Mouse (Mus musculus) frontal cortex, postnatal 14 days (tissue): ENCODE measurements around the gene Fbxl2.

Source experiments
- DNase-seq, 2 experiments: peaks; one replicate each; pipeline ENCODE4 v3.0.0; 2022; ENCODE audit warnings: low spot score in 2 of 2

Gene Fbxl2

DNA sequence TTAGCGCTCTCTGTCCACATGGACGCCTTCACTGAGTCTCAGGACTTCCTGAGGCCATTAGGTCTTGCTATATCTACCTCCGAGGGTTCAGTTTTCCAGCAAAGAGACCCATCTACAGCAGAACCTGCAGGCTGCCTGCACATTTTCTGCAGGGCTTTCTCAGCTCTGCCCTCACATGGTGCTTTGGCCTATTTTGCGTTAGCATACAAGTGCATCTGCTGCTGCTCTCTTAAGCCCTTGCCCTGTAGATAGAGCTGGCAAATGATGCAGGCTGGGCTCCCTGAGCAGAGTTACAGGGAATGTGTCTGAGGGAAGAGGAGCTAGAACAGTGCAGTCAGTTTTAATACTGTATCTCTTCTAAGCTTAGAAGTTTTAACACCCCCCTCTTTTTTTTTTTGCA lies 71.0 kb downstream of the Fbxl2 start:
- no peak for DNase-seq

DNA sequence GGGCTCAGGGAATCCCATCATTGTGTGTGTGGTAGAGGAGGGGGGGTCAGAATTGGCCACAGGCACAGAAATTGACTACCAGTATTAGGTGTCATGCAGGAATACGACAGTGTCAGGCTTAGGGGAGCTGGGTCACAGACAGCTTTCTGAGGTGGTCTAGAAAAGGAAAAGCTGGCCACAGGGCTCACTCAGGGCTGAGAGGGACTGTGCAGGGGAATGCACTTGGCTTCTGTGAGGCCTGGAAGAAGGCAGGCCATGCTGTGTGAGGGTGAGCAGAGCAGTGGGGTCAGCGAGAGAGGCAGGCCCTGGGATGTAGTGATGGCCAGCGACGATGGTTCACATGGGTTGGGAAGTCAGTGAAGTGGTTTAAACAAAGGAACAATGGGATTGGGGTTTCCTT lies 72.1 kb downstream of the Fbxl2 start:
- DNase-seq, result no peak

DNA sequence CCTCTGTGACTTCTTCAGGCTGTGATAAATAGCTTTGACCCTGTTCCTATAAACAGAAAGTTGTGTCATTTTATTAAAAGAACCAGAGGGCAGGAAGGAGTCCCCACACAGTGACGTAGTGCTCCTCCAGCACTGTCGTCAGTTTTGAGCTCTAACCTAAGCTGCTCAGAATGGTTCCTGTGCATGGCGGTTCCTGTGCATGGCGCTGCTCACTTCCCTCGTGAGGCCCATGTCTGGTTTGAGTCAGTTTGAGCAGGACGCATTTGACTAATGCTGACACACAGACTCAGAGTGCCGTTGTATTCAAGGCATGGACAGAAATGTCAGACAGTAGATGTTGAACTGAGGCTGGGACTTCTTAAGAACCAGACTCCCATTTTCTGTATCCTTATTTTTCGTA lies 74.4 kb downstream of the Fbxl2 start:
- no peak for DNase-seq

DNA sequence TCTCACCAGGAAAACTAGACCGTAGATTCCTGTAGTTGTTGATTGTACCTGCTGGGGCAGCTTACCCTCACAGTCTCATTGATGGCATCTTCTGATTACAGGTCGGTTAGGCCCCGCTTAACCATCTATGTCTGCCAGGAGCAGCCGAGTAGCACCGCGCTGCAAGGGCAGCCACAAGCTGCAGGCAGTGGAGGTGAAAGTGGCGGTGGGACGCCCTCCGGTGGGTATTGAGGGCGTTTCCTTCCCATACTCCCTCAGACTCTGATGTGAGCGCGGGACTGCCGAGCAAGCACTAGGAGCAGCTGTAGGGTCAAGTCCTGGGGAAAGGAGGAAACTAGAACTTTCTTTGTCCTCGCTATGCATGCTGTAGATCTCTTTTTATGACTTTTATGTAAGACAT lies 76.0 kb downstream of the Fbxl2 start:
- DNase-seq, result no peak

DNA sequence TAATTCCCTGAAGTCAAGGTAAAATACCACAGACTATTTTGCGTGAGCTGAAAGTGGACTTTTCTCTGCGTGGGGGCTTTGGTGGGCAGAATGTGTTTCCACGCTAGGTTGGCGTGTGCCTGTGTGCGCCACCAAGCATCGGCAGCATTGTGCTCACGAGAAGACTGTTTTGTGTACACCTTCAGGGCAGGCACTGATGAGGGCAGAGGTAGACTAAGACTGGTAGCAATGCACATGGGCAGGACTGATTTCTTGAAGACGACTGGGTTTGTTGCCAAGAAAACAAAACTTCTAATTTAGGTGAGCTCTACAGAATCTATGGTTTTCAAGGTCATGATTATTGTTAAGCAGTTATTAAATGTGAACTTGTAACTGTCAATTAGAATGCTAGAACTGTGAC lies 76.6 kb downstream of the Fbxl2 start:
- DNase-seq, result no peak

DNA sequence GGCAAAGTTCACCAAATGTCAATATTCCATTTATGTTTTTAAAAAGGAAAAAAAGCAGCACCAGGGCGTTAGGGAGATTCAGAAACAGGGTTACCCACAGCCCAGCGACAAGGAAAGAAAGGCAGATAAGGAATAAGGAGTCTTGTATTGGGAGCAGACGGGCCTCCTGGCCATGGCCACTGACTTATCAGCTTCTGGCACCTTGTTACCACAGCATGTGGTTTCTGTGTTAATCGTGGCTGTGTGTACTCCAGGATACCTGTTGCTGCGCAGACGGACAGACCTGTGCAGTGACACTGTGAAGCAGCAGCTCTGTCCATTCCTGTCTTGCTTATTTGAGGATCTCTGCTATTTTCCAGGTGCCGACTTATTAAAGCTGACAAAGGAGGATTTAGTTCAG lies 77.0 kb downstream of the Fbxl2 start:
- DNase-seq, result no peak

DNA sequence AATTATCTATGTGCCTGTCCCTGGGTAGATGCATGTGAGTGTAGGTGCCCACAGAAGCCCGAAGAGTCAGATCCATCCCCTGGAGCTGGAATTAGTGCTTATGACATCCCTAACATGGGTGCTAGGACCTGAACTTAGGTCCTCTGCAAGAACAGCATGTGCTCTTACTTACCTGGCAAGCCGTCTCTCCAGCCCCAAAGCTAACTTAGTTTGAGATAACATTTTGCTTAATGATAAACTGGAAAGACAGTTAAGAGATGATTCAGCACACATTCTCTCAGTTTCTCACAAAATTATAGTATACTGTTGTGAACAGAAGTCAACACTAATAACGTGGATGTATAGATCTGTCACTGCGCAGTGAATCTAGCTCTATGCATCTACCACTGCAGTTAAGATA lies 79.2 kb downstream of the Fbxl2 start:
- DNase-seq, result no peak

DNA sequence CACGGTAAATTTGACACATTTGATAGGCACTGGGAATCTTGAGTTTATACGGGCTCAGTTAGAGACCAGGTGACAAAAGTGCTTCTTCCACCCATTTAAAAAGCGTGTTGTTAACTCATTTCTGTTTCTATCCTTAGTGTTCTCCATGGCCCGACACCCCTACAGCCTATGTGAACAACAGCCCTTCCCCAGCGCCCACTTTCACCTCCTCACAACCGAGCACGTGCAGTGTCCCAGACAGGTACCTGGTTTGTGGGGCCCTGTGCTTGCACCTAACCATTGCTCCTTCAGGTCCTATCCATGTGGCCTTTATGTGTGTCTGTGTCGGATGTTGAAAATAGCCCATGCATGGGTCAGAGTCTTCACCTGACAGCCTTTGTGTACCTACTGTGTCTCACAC lies 81.6 kb downstream of the Fbxl2 start:
- no peak for DNase-seq

DNA sequence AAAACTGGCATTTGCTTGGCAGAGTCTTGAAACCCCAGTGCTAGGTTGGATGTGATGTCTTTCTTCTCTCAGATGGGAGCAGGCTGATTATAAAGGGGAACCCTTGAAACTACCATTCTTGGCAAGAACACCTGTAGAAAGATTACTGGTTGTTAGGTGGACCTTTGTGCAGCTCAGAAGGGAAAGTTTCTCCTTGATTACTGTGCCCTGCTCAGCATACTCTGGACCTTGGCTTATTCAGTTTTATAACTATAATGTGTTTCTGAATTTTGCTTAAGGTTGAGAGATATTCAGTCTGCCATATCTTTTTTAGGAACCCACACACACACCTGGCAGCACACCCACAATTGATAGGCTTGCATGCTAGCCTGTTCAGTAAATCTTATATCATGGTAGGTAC lies 82.3 kb downstream of the Fbxl2 start:
- no peak for DNase-seq

DNA sequence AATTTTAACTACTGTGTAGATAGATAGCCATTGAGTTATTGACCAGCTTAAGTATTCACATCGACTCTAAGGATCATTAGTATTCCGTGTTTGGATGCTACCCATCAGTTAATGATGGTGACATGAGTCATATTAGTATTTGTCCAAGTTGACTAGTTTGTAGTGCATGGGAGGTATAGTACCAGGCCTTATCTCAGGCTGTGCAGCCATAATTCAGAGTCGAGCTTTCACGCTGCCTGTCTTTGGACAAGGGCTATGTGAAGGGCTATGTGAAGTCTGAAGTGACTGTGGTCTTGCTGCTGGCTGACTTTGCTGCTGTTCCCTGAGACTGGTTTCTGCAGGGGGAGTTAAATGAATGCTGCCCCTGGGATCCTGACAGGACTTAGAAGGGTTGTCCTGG lies 88.2 kb downstream of the Fbxl2 start:
- DNase-seq, result no peak

DNA sequence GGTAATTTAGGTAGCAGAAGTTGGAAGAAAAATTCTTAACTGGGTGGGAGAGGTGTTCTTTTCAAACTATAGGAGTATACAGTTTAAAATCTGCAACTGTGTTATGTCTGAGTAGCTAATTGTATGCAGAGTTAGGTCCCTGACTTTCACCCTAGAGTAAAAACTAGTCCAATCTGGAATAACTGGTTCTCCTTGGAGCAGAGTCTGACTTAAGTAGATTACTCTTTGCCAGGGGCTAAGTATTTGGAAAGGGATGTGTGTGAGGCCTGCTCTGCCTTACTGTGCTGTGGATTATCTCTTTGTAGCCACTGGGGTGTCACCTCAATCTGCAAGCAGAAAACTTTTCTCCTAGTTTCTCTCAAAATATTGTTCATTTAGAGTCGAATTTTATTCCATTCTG lies 98.8 kb downstream of the Fbxl2 start:
- no peak for DNase-seq

DNA sequence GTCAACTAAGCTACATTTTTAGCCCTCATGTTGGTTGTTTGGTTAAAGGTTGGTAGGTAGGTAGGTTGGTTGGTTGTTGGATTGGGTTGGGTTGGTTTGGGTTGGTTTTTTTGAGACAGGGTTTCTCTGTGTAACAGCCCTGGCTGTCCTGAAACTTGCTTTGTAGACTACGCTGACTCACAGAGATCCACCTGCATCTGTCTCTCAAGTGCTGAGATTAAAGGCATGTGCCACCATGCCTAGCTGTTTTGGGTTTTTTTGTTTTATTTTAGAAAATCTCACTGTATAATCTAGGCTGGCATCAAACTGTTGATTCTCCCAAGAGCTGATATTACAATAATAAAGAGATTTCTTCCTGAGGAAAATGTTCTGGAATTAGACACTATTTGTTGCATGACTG lies 102.6 kb downstream of the Fbxl2 start:
- DNase-seq, result no peak

DNA sequence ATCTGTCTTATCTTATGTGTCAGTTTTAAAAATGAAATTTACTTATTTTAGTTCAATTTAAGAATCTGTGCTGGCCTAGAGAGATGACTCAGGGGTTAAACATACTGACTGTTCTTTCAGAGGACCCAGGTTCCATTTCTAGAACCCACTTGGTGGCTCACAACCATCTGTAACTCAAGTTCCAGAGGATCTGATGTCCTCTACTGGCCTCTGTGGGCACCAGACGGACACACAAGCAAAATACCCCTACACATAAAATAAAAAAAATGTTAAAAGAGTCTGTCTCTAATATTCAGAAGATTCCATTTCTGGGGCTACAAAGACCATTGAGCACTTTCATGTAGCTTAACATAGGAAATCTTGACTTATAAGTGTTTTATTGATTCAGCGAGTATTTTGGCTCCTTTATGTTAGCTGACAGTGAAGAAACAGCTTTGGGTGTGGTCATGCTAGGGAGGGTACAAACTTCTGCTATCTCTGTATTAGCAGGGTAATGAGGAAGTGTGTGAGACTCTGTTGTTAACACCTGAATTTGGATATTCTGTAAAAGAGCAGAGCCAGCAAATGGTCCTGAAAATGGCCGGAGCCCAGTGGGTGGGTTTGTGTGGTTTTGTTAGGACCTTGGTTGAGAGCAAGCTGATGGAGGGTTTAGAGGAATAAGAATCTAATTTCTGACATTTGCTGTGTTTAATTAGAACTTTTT lies 104.7 kb downstream of the Fbxl2 start:
- DNase-seq, result no peak

DNA sequence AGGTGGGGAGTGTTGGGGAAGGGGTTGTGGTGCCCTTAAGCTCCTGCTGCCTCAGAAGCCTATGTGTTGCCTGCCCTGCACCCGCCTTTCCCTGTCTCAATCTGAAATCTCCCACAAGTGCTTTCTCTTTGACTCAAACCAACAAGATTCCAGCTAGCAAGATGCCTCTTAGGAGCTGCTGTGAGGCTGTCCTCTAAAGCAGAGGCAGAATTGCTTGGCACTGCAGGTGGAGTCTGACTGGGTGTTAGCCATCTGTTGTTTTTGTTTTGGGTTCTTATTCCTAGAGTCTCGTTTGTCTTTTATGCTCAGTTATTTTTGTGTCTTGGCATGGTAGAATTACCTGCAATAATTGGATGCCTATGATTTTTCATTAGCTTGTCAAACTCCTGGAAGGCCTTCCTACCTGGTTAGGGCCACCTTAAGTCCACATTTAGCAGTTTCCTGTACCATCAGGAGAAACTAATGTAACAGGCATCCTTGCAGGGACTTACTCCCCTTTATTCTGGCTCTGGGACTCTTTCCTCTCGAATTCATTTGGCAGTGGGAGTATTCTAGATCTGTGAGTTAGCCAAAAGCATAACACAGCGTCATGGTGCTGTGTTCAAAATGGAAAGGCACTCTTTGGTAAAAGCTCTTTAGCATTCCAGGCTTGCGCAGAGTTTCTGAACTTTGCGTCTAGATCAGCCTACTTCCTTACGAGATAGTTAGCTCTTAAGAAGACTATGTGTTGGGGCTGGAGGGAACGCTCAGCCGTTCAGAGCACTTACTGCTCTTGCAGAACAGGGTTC lies 106.7 kb downstream of the Fbxl2 start:
- DNase-seq, result no peak

DNA sequence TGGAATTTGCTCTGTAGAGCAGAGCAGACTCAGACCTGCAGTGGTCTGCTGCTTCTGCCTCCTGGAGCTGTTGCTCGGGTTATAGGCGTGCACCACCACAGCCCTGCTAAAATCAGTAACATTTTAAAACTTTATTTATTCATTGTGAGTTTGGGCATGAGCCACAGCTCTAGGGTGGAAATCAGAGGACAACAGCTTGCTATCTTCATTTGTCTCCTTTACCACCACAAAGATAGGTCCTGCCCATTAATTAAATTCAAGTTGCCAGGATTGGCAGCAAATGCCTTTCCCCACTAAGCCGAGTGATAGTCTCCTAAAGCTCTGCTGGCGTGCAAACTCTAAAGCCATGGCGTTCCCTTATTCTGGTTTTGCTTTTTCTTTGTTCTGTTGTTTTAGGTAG lies 110.4 kb downstream of the Fbxl2 start:
- DNase-seq, result no peak

DNA sequence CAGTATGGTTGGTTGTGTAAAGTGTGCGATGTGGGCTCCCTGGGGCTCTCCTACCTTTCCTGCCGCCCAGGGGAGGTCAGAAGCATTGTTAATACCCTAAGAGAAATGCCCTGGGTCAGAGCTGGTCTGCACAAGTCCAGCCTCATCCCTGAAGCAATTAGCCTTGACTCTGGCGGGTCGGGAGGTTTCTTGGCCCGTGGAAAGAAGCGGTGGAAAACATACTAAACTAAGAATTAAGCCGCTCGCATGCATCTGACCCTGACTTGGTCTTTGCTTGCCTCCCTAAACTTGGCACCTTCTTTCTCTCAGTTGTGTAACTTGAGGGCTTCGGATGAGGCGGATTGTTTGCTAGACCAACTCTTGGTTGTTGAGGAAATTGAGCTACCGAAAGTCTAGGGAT lies 113.5 kb downstream of the Fbxl2 start:
- DNase-seq, result no peak

DNA sequence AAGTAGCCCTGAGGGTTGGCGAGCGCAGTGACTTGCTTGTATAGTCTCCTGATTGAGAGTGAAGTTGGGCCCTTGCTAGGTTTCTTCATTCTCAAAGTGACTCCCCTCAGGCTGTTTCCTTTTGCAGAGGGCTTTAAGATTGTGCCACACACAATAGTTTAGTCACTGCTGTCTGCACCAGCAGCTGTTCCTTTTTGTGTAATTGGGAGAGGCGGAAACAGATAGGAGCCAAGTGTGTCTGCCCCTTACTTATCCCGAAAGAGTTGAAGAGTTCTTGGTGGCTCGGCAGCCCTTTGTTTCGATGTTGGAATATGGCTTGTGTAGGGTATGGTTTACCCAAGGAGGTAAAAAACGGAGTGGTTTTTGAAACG lies 113.9 kb downstream of the Fbxl2 start:
- DNase-seq, result no peak

DNA sequence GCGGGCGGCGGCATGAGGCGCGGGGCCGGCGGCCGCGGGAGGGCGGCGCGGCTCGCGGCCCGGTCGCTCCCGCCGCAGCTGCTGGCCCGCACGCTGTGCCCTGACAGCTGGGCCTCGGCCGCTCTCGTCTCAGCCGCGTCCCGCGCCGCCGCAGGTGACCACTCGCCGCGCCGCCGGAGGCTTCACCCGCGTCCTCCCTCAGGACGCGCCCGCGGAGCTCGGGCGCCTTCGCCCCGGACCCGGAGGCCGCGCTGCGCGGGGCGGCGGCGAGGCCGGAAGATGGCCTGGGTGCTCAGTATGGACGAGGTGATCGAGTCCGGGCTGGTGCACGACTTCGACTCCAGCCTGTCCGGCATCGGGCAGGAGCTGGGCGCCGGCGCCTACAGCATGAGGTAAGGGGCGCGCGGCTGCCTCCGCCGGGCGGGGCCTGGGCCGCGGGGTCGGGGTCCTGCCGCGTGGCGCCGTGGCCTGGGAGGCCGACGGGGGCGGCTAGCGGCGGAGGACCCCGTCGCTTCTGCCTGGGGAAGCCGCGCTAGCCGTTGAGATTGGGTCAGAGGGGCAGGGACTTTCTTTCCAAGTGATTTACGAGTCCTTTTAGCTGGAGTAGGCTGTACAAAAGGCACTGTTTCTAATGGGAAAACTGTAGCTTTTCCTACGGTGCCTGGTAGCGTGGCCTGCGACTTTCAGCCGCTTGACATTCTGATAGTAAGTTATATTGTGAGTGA lies 114.5 kb downstream of the Fbxl2 start:
- DNase-seq, result peak in 1 of 2 experiments; percentile 15

DNA sequence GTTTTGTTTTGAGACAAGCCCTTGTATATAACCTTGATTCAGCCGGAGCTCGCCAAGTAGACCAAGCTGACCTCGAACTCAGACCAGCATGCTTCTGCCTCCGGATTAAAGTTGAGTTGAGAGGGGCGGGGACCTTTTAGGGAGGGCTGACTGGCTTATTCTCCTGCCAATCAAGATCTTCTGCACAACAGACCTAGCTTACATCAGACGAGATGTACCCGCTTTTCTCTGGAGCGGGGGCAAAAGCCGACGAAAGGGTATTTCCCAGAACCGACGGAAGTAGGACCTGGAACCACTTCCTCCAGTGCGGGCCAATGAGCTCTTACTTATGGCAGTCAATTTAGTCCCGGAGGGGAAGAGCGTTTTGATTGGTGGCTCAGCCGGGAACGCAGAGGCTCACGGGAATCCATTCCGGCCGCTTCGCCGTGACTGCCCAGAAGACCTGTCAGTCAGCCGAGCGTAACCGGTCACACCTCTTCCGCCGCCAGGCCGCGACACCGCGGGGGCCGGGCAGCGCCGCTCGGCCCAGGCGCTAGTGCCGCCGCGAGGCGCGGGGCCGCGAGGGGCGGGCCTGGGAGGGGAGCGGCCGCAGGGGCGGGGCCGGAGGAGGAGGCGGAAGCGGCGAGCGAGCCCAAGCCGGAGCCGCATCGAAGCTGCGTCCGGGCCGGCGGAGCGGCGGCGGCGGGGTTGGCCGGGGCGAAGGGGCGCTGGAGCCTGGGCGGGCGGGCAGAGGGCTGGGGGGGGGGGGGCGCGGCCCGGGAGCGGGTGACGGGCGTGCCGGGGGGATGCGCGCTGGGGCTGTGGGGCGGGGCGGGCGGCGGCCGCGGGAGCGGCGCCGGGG lies 115.2 kb downstream of the Fbxl2 start, which contains the start of gene Ubp1:
Ubp1 (plus strand) TSS at position 401 of the 841 bp plus-strand sequence.
- peak; percentile 93 to 97 for DNase-seq

DNA sequence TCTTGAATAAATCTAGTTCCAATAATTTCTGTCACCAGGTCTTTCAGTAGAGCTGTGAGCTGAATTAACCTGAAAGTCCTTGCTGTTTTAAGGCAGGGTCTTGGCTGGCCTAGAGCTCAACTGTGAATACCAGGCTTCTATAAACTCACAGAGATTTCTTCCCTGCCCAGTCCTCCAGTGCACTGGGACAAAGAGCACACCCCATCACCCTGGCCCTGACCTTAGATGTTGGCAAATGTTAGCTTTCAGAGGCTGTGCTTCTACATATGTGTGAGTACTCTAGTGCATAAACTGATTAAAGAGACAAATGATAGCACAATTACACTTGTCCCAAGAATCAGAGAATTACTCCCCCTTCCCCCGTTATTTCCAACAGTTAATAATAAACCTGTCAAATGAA lies 116.3 kb downstream of the Fbxl2 start:
- DNase-seq, result no peak

DNA sequence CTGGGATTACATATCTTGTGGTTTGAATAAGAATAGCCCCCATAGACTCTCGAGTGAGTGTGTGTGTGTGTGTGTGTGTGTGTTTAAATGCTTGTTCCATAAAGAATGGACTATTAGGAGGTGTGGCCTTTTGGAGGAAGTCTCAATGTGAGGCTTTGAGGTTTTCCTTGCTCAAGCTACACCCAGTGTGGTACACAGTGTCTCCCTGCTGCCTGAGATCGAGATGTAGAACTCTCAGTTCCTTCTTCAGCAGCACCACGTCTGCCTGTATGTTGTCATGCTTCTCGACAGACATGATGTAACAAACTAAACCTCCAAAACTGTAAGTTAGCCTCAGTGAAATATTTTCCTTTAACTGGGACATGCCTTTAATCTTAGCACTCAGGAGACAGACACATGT lies 117.4 kb downstream of the Fbxl2 start:
- DNase-seq, result no peak

DNA sequence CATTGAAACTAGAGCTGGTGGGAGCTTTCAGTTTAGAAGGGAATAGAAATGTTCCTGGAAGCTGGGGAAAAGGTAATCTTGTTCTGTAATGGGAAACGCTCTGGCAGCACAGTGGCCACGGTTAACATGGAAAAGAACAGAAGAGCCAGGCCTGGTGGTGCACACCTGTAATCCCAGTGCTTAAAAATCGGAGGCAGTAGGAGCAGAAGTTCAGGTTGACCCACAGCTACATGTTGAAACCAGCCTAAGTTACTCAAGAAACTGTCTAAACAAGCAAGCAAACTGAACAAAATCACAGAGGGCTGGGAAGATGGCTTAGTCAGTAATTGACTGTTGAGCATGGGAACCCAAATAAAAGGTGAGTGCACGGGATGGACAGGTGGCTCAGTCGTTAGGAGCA lies 121.1 kb downstream of the Fbxl2 start:
- no peak for DNase-seq
